Mouse (Mus musculus) G1E (cell line): ENCODE measurements around the gene Nudt10. TPM values are rescaled to one million over a fixed set of nuclear protein-coding genes. Genes with fewer than 3 reads are reported as not detected.
"Not testable (repeated sequence)": the region's sequence is repeated elsewhere in the genome, so short reads cannot be mapped to it uniquely, and the experiment has no call there.

Experiments used
- ATAC-seq: 2 replicates; pipeline ENCODE4 v1.8.0; 2016; ENCODE audit warnings: mild to moderate bottlenecking; ENCODE audit not compliant: insufficient number of reproducible peaks, poor library complexity, low FRiP score, severe bottlenecking; ENCODE audit errors: extremely low read depth
- DNase-seq: peaks from one replicate; pipeline ENCODE4 v3.0.0; 2012; ENCODE audit warnings: low spot score
- H3K27me3 ChIP-seq: 2 replicates; pipeline ENCODE4 v1.6.1; 2012; ENCODE audit warnings: mild to moderate bottlenecking, low read length, inconsistent platforms; ENCODE audit not compliant: insufficient read depth
- H3K36me3 ChIP-seq: replicated peaks from 2 replicates; pipeline ENCODE3; 2012; ENCODE audit warnings: mild to moderate bottlenecking, inconsistent platforms
- H3K4me1 ChIP-seq: 2 replicates; pipeline ENCODE4 v1.6.1; 2012; ENCODE audit warnings: low read depth, low read length, inconsistent platforms, mixed read lengths; ENCODE audit not compliant: insufficient read depth
- H3K4me3 ChIP-seq: 2 replicates; pipeline ENCODE4 v1.5.1; 2012; ENCODE audit warnings: low read depth, mild to moderate bottlenecking, inconsistent platforms, low read length, moderate library complexity, mixed read lengths
- H3K9me3 ChIP-seq: replicated peaks from 2 replicates; pipeline ENCODE4 v1.6.1; 2012; ENCODE audit warnings: inconsistent platforms
- CTCF ChIP-seq: IDR thresholded peaks from 2 replicates; pipeline ENCODE4 v1.5.1; 2012; ENCODE audit warnings: low read depth, low read length, inconsistent platforms, mixed read lengths
- GATA1 ChIP-seq: IDR thresholded peaks from 2 replicates; pipeline ENCODE4 v1.6.1; 2012; ENCODE audit warnings: borderline replicate concordance, low read length, inconsistent platforms, mixed read lengths
- GATA2 ChIP-seq: IDR thresholded peaks from 2 replicates; pipeline ENCODE4 v1.6.1; 2012; ENCODE audit warnings: low read depth, low read length, inconsistent platforms, borderline replicate concordance
- POLR2AphosphoS5 ChIP-seq: IDR thresholded peaks from 2 replicates; pipeline ENCODE4 v1.6.1; 2012; ENCODE audit warnings: low read depth, low read length, inconsistent platforms; ENCODE audit not compliant: insufficient replicate concordance
- TAL1 ChIP-seq: conservative IDR thresholded peaks from 2 replicates; pipeline ENCODE4 v1.6.1; 2012; ENCODE audit warnings: low read depth, low read length, inconsistent platforms, mixed read lengths
- polyA plus RNA-seq: library from polyadenylated mRNA; stranded (reverse); fragments of >175 nt; gene quantifications from 2 replicates; pipeline ENCODE4 v1.2.3, GENCODE M21; 2012
- total RNA-seq, 2 experiments: library from RNA; stranded (forward) in 1 of 2; stranded (reverse) in 1 of 2; fragments of 200-1000 nt in 1 of 2; fragments of >200 nt in 1 of 2; fragmentation: Nextera tagmentation in 1 of 2; gene quantifications; 2 replicates each; pipeline ENCODE4 v1.2.3; 2014 to 2017

The Nudt10 gene
- not detected in 2 replicates for total RNA-seq (2014; fragmentation: Nextera tagmentation)
- not detected in 2 replicates for total RNA-seq (2017)
- polyA plus RNA-seq: not detected in 2 replicates

DNA sequence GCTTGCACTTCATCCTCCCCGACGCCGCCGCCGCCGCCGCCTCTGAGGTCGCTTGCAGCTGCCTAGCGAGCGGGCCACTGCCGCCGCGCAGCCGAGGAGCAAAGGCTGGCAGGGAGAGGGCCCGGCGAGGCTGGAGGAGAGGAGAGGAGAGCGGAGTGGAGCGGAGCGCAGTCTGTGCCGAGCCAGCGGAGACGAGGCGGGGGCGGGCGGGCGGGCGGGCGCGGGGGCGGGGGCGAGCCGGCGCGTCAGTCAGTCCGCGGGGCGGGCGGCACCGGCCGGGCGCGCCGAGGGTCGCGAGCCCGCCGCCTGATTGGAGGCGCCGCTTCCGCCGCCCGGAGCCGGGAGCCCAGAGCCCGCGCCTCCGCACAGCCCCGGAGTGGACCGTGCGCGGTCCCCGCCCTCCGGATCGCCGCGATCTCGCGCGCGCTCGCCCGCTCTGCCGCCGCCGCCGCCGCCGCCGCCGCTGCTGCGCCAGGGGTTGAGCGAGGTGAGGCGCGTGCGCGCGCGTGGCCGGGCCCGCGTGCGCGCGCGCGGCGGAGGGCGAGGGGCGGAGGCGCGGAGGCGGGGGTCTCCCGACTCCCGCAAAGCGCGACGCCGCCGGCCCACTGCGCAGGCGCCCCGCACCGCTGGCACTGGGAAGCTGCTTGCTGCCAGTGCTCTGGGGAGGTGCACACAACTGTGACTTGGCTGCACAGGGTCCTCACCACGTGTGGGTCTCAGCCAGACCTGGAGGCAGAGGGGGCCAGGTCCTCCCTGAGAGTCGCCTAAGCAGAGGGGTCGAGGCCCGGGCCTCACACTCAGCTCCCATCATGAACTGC is at the start of gene Nudt10:
Gene Nudt10 (minus strand): TSS at position 193 of the 818 bp plus-strand sequence.
- not testable (repeated sequence) for H3K9me3 ChIP-seq, ATAC-seq, H3K4me1 ChIP-seq, DNase-seq, H3K4me3 ChIP-seq, H3K36me3 ChIP-seq, H3K27me3 ChIP-seq

DNA sequence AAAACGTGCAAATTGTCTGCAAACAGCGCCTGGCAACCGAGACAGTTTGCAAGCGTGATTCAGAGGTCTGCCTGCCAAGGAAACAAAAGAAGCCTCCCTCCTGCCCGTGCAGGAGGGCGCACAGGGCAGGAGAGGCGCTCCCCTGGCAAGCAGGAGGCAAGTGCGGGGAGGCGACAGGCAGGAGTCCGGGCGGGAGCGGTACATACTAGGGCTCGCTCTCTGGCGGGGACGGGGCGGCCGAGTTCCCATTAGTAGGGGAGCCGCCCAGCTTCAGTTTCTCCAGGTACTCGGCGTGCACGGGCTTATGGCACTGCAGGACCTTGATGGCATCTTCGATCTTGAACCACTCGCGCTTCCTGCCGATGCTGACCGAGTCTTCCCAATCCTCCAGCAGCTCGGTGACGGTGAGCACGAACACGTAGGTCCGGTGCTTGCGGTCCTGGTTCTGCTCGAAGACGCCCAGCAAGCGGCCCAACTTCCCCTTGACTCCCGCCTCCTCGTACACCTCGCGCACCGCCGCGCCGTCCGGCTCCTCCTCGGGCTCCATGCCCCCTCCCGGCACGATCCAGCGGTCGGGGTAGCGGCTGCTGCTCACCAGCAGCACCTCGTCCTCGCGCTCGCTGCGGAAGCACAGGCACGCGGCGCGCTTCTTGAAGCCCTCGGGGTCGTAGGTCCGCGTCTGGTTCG is 536 bp downstream of the Nudt10 start:
- H3K4me3 ChIP-seq, H3K9me3 ChIP-seq, DNase-seq, H3K4me1 ChIP-seq, H3K36me3 ChIP-seq, H3K27me3 ChIP-seq, ATAC-seq: not testable (repeated sequence)

GRCm38 (mm10) chrX:6171718-6172117 is 1.1 kb downstream of the Nudt10 start:
- H3K9me3 ChIP-seq: no peaks in the 10 kb centered on the region
- DNase-seq: no peak
- TF ChIP-seq GATA1: no peak
- TF ChIP-seq CTCF: no peak
- TF ChIP-seq POLR2AphosphoS5: no peak
- no peak for TF ChIP-seq GATA2
- TF ChIP-seq TAL1: no peak
- no peak for ATAC-seq
- H3K27me3 ChIP-seq: no peaks in the 10 kb centered on the region
- H3K4me1 ChIP-seq: no peaks in the 10 kb centered on the region
- no peak overlapping the region for H3K4me3 ChIP-seq
- H3K36me3 ChIP-seq: no peaks in the 10 kb centered on the region

Other genes with a start within 250 kb of the Nudt10 start
- gene Nudt11, start 125.6 kb downstream of the Nudt10 start, total RNA-seq (2014; fragmentation: Nextera tagmentation): not detected in 2 replicates
- gene Nudt11, start 125.6 kb downstream of the Nudt10 start, total RNA-seq (2017): 0.06 TPM in 1 of 2 replicates, not detected in the other
- gene Nudt11, start 125.6 kb downstream of the Nudt10 start, polyA plus RNA-seq: not detected in 2 replicates
- gene AU022751, start 89.6 kb downstream of the Nudt10 start, total RNA-seq (2014; fragmentation: Nextera tagmentation): not detected in 2 replicates
- gene AU022751, start 89.6 kb downstream of the Nudt10 start, total RNA-seq (2017): not detected in 2 replicates
- gene AU022751, start 89.6 kb downstream of the Nudt10 start, polyA plus RNA-seq: not detected in 2 replicates
- gene Bmp15, start 147.7 kb upstream of the Nudt10 start, total RNA-seq (2014; fragmentation: Nextera tagmentation): not detected in 2 replicates
- gene Bmp15, start 147.7 kb upstream of the Nudt10 start, total RNA-seq (2017): 0.05 TPM in 1 of 2 replicates, not detected in the other
- not detected in 2 replicates for gene Bmp15, start 147.7 kb upstream of the Nudt10 start, polyA plus RNA-seq
- not detected in 2 replicates for gene Shroom4, start 226.8 kb upstream of the Nudt10 start, total RNA-seq (2014; fragmentation: Nextera tagmentation)
- gene Shroom4, start 226.8 kb upstream of the Nudt10 start, total RNA-seq (2017): 0.05 TPM in 1 of 2 replicates, not detected in the other
- gene Shroom4, start 226.8 kb upstream of the Nudt10 start, polyA plus RNA-seq: not detected in 2 replicates